Comparison of ENCODE assay signal across 25 mouse cellular contexts in the genomic region with DNA sequence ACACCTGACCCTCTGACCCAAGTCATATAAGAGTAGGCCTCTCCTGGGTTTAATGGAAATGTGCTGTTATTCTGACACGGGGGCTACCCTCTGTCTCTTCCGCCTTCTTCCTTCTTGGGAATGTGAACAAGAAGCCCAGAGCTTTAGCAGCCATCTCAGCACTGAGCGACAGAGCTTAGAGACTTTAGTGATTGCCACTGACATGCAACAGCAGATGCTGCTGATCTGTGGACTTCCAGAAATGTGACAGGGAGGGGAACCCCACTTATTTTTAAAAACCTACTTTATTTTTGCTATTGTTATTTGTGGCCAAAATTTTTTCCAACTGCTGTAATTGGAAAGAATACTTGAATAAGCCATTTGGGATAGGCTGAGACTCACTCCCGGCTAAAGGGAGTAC.
DNase-seq lines count a peak whose midpoint lies in the region; ATAC-seq and TF ChIP-seq lines count a peak whose summit lies in the region.
"Had no signal": no experiment of that assay in that cellular context is flagged by ENCODE, and none has a peak within 500 bp of the region (broad histone marks: within the 10 kb centered on the region; RNA-seq: fewer than 3 reads in every experiment).

No protein-coding gene starts in this region.

- no peak overlapping the region for H3K4me2 ChIP-seq in embryonic facial prominence, embryonic 14.5 days (ENCODE audit: low read depth, low read length)
- no peak overlapping the region for H3K4me2 ChIP-seq in heart, embryonic 11.5 days
- H3K4me2 ChIP-seq in lung, embryonic 14.5 days = no peak overlapping the region
- H3K4me2 ChIP-seq in lung, postnatal 0 days (replicated peaks; ENCODE audit: low read depth, low read length) = no peak overlapping the region
- no peak overlapping the region for H3K4me2 ChIP-seq in lung, embryonic 16.5 days (ENCODE audit: low read depth, low read length)
- H3K4me2 ChIP-seq: embryonic facial prominence, embryonic 13.5 days; forebrain, embryonic 13.5 days; forebrain, embryonic 15.5 days had no signal

- no peak overlapping the region for H3K9ac ChIP-seq in embryonic facial prominence, embryonic 14.5 days (ENCODE audit: low read depth, low read length)
- no peak overlapping the region for H3K9ac ChIP-seq in heart, embryonic 11.5 days (ENCODE audit: low read depth, low read length)
- H3K9ac ChIP-seq in lung, embryonic 14.5 days = no peak overlapping the region
- H3K9ac ChIP-seq in lung, postnatal 0 days (replicated peaks; ENCODE audit: low read depth) = no peak overlapping the region
- no peak overlapping the region for H3K9ac ChIP-seq in lung, embryonic 16.5 days (ENCODE audit: low read length)
- H3K9ac ChIP-seq: embryonic facial prominence, embryonic 13.5 days; forebrain, embryonic 13.5 days; forebrain, embryonic 15.5 days had no signal

- ATAC-seq in embryonic facial prominence, embryonic 14.5 days (ENCODE audit: low read depth) = no peak
- no peak for ATAC-seq in heart, embryonic 11.5 days (replicated peaks; ENCODE audit: insufficient number of reproducible peaks, low FRiP score, low TSS enrichment)
- no peak for ATAC-seq in lung, embryonic 14.5 days (ENCODE audit: insufficient read depth)
- no peak for ATAC-seq in lung, postnatal 0 days
- no peak for ATAC-seq in lung, embryonic 16.5 days (ENCODE audit: low read depth)
- ATAC-seq: activated CD4-positive, CD25-positive, alpha-beta regulatory T cell, adult 4 months; CD4-positive, CD25-positive, alpha-beta regulatory T cell, adult 4 months; forebrain, embryonic 13.5 days; forebrain, embryonic 15.5 days had no signal

- H3K27ac ChIP-seq in embryonic facial prominence, embryonic 14.5 days (replicated peaks; ENCODE audit: low read depth, low read length) = 0 out of 2 replicates have a peak overlapping the region, but pooled peaks have one; percentile 34
- H3K27ac ChIP-seq in embryonic facial prominence, embryonic 10.5 days (replicated peaks) = no peak overlapping the region
- H3K27ac ChIP-seq in heart, embryonic 10.5 days = no peak overlapping the region
- H3K27ac ChIP-seq in heart, embryonic 11.5 days (ENCODE audit: low read depth, low read length) = no peak overlapping the region
- 0 out of 2 replicates have a peak overlapping the region, but pooled peaks have one; percentile 32 for H3K27ac ChIP-seq in lung, embryonic 14.5 days (ENCODE audit: low read depth)
- no peak overlapping the region for H3K27ac ChIP-seq in lung, postnatal 0 days (ENCODE audit: low read length)
- peak overlapping the region; percentile 44; the same call in 1 of the 2 replicates for H3K27ac ChIP-seq in lung, embryonic 16.5 days (ENCODE audit: low read length)
- H3K27ac ChIP-seq: embryonic facial prominence, embryonic 13.5 days; forebrain, embryonic 13.5 days; forebrain, embryonic 15.5 days had no signal

- no peak for DNase-seq in embryonic facial prominence, embryonic 14.5 days (ENCODE audit: low spot score)
- no peak for DNase-seq in embryonic facial prominence, embryonic 10.5 days (ENCODE audit: low spot score)
- DNase-seq in heart, embryonic 10.5 days (ENCODE audit: low spot score) = peak; percentile 41
- no peak for DNase-seq in lung, embryonic 14.5 days
- no peak for DNase-seq in lung, postnatal 0 days (ENCODE audit: low spot score)
- DNase-seq in lung, postnatal 25 days (ENCODE audit: low spot score) = no peak
- DNase-seq: adrenal gland, adult 8-10 months; adrenal gland, postnatal 14 days; adrenal gland, postnatal 36 days; B cell, adult 2 months; cerebellum, adult 11-12 months; cerebellum, adult 2 months; cerebellum, adult 9-10 months; cerebellum, postnatal 10 days; cerebellum, postnatal 25 days had no signal

- H3K4me1 ChIP-seq in embryonic facial prominence, embryonic 14.5 days (ENCODE audit: control insufficient read depth, insufficient read depth, low read length) = 0 out of 2 replicates have a peak, but pooled peaks cover 13% of the 10 kb centered on the region
- H3K4me1 ChIP-seq in embryonic facial prominence, embryonic 10.5 days = peaks cover 35% of the 10 kb centered on the region
- peaks cover 16% of the 10 kb centered on the region for H3K4me1 ChIP-seq in heart, embryonic 10.5 days
- H3K4me1 ChIP-seq in heart, embryonic 11.5 days (ENCODE audit: control insufficient read depth, insufficient read depth, low read length) = peaks cover 5% of the 10 kb centered on the region; the same call in 1 of the 2 replicates
- peaks cover 5% of the 10 kb centered on the region for H3K4me1 ChIP-seq in lung, embryonic 14.5 days (ENCODE audit: insufficient read depth)
- H3K4me1 ChIP-seq in lung, postnatal 0 days (ENCODE audit: insufficient read depth, low read depth, low read length) = 0 out of 2 replicates have a peak, but pooled peaks cover 3% of the 10 kb centered on the region
- H3K4me1 ChIP-seq in lung, embryonic 16.5 days (replicated peaks; ENCODE audit: control insufficient read depth, insufficient read depth, low read length) = 0 out of 2 replicates have a peak, but pooled peaks cover 5% of the 10 kb centered on the region
- H3K4me1 ChIP-seq: forebrain, embryonic 13.5 days had no signal

- no peak for TF ChIP-seq CTCF in lung, embryonic 14.5 days (IDR thresholded peaks at IDR 0.05; ENCODE audit: low read depth)
- TF ChIP-seq CTCF in lung, postnatal 0 days (IDR thresholded peaks at IDR 0.05) = no peak

- no peaks in the 10 kb centered on the region for H3K27me3 ChIP-seq in embryonic facial prominence, embryonic 14.5 days (replicated peaks; ENCODE audit: control insufficient read depth, insufficient read depth, low read length)
- no peaks in the 10 kb centered on the region for H3K27me3 ChIP-seq in embryonic facial prominence, embryonic 10.5 days (replicated peaks; ENCODE audit: low read depth, poor library complexity, severe bottlenecking)
- H3K27me3 ChIP-seq in heart, embryonic 10.5 days (ENCODE audit: insufficient read depth, poor library complexity, severe bottlenecking) = no peaks in the 10 kb centered on the region
- H3K27me3 ChIP-seq in heart, embryonic 11.5 days (ENCODE audit: control insufficient read depth, insufficient read depth, low read length) = no peaks in the 10 kb centered on the region
- no peaks in the 10 kb centered on the region for H3K27me3 ChIP-seq in lung, embryonic 14.5 days (ENCODE audit: insufficient read depth, low read length)
- no peaks in the 10 kb centered on the region for H3K27me3 ChIP-seq in lung, postnatal 0 days (replicated peaks; ENCODE audit: insufficient read depth, low read length)
- H3K27me3 ChIP-seq in lung, embryonic 16.5 days (ENCODE audit: control insufficient read depth, insufficient read depth, low read depth, low read length) = no peaks in the 10 kb centered on the region
- H3K27me3 ChIP-seq: CH12.LX; embryonic facial prominence, embryonic 13.5 days; forebrain, embryonic 13.5 days; forebrain, embryonic 15.5 days; Patski had no signal

- H3K36me3 ChIP-seq in embryonic facial prominence, embryonic 14.5 days (ENCODE audit: control insufficient read depth, insufficient read depth, low read length) = no peaks in the 10 kb centered on the region
- peaks cover 8% of the 10 kb centered on the region; the same call in 1 of the 2 replicates for H3K36me3 ChIP-seq in embryonic facial prominence, embryonic 10.5 days (replicated peaks)
- no peaks in the 10 kb centered on the region for H3K36me3 ChIP-seq in heart, embryonic 10.5 days
- no peaks in the 10 kb centered on the region for H3K36me3 ChIP-seq in heart, embryonic 11.5 days (ENCODE audit: control insufficient read depth, insufficient read depth, low read length)
- H3K36me3 ChIP-seq in lung, embryonic 14.5 days (ENCODE audit: insufficient read depth) = 0 out of 2 replicates have a peak, but pooled peaks cover 5% of the 10 kb centered on the region
- H3K36me3 ChIP-seq in lung, postnatal 0 days (ENCODE audit: insufficient read depth, low read length) = no peaks in the 10 kb centered on the region
- no peaks in the 10 kb centered on the region for H3K36me3 ChIP-seq in lung, embryonic 16.5 days (ENCODE audit: control insufficient read depth, insufficient read depth, low read length)
- H3K36me3 ChIP-seq: embryonic facial prominence, embryonic 13.5 days; forebrain, embryonic 15.5 days; G1E had no signal

- WGBS in embryonic facial prominence, embryonic 14.5 days = 62% methylated on average over 4 of the region's 4 CpGs
- 76% methylated on average over 4 of the region's 4 CpGs for WGBS in embryonic facial prominence, embryonic 10.5 days
- 75% methylated on average over 4 of the region's 4 CpGs for WGBS in heart, embryonic 10.5 days
- WGBS in heart, embryonic 11.5 days (ENCODE audit: insufficient replicate concordance) = 75% methylated on average over 4 of the region's 4 CpGs
- 74% methylated on average over 4 of the region's 4 CpGs for WGBS in lung, embryonic 14.5 days
- whole genome bisulfite sequencing in lung, postnatal 0 days = 75% methylated on average over 4 of the region's 4 CpGs
- 72% methylated on average over 4 of the region's 4 CpGs for WGBS in lung, embryonic 16.5 days

- no peaks in the 10 kb centered on the region for H3K9me3 ChIP-seq in embryonic facial prominence, embryonic 14.5 days (ENCODE audit: control insufficient read depth, low read length)
- H3K9me3 ChIP-seq in embryonic facial prominence, embryonic 10.5 days = no peaks in the 10 kb centered on the region
- H3K9me3 ChIP-seq in heart, embryonic 10.5 days = no peaks in the 10 kb centered on the region
- no peaks in the 10 kb centered on the region for H3K9me3 ChIP-seq in heart, embryonic 11.5 days (replicated peaks; ENCODE audit: control insufficient read depth, low read length)
- H3K9me3 ChIP-seq in lung, embryonic 14.5 days (ENCODE audit: low read depth, low read length) = no peaks in the 10 kb centered on the region
- H3K9me3 ChIP-seq in lung, postnatal 0 days (ENCODE audit: low read length) = no peaks in the 10 kb centered on the region
- no peaks in the 10 kb centered on the region for H3K9me3 ChIP-seq in lung, embryonic 16.5 days (ENCODE audit: control insufficient read depth, low read length)
- H3K9me3 ChIP-seq: embryonic facial prominence, embryonic 13.5 days; forebrain, embryonic 13.5 days; forebrain, embryonic 15.5 days had no signal

- TF ChIP-seq EP300 in lung, postnatal 0 days (IDR thresholded peaks at IDR 0.05) = no peak

- no peak overlapping the region for H3K4me3 ChIP-seq in embryonic facial prominence, embryonic 14.5 days (ENCODE audit: low read depth, low read length)
- no peak overlapping the region for H3K4me3 ChIP-seq in embryonic facial prominence, embryonic 10.5 days
- H3K4me3 ChIP-seq in heart, embryonic 10.5 days = no peak overlapping the region
- H3K4me3 ChIP-seq in heart, embryonic 11.5 days (ENCODE audit: low read depth, low read length) = no peak overlapping the region
- H3K4me3 ChIP-seq in lung, embryonic 14.5 days (ENCODE audit: low read depth, low read length) = no peak overlapping the region
- no peak overlapping the region for H3K4me3 ChIP-seq in lung, postnatal 0 days (ENCODE audit: low read depth, low read length)
- H3K4me3 ChIP-seq in lung, embryonic 16.5 days (ENCODE audit: low read length) = no peak overlapping the region
- H3K4me3 ChIP-seq: embryonic facial prominence, embryonic 13.5 days; forebrain, embryonic 13.5 days; forebrain, embryonic 15.5 days had no signal

Comparison
In these comparisons a context has a peak if more than half of its experiments do, and no peak if none do; other contexts are left out.
1. H3K27ac ChIP-seq: peak in embryonic facial prominence, embryonic 14.5 days (single experiment), lung, embryonic 14.5 days (single experiment) and lung, embryonic 16.5 days (single experiment); none in embryonic facial prominence, embryonic 10.5 days (single experiment), heart, embryonic 10.5 days (single experiment), heart, embryonic 11.5 days (single experiment) and lung, postnatal 0 days (single experiment).